Mouse (Mus musculus) liver, embryonic 14.5 days (tissue): ENCODE data around the gene Plxnd1.

ENCODE experiments used
- CTCF ChIP-seq: IDR thresholded peaks from 2 replicates; pipeline ENCODE4 v1.5.1; 2016; ENCODE audit warnings: antibody characterized with exemption, low read depth, control low read depth
- EP300 ChIP-seq: IDR thresholded peaks from 2 replicates; pipeline ENCODE4 v1.6.1; 2016; ENCODE audit warnings: antibody characterized with exemption, low read depth

DNA sequence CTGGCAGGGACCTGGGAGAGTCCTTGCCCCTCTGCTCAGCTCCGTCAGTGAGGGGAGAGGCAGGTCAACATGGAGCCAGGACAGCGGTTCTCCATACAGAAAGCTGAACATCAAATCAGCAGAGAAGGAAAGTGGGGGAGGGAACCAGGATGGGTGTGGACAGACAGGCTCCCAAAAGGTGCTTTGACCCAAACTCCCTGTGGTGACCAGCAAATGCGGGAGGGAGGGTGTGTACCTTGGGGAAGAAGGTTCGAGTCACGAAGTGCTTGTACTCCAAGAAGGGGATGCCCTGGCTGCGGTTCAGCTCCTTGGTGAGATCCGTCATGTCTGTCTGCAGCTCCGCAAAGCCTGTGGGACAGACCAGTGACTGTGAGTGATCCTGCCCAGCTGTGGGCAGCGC is 31.1 kb downstream of the Plxnd1 start:
- TF ChIP-seq CTCF (no peak), EP300 (no peak)
